Mouse (Mus musculus): ENCODE data around the gene Hist1h4h. TPM values are rescaled to one million over a fixed set of nuclear protein-coding genes. Genes with fewer than 3 reads are reported as not detected.

Gene Hist1h4h
- polyA plus RNA-seq, 1 experiment from 2014 or later = 7.3 TPM

GRCm38 (mm10) chr13:23500424-23501200 is 30.2 kb upstream of the Hist1h4h start:
- H3K27me3 ChIP-seq (replicated peaks) = no peaks in the 10 kb centered on the region
- peak; percentile 63; the same call in 1 of the 2 replicates for ATAC-seq (ENCODE audit: insufficient read depth, low FRiP score, low read depth)
- H3K9me3 ChIP-seq = no peaks in the 10 kb centered on the region
- no peak overlapping the region for H3K4me3 ChIP-seq (replicated peaks)
- H3K4me2 ChIP-seq = peak overlapping the region; percentile 13; the same call in 1 of the 2 replicates
- no peaks in the 10 kb centered on the region for H3K36me3 ChIP-seq
- no peak overlapping the region for H3K9ac ChIP-seq
- peaks cover under 1% of the 10 kb centered on the region; the same call in 1 of the 2 replicates for H3K4me1 ChIP-seq
- WGBS = 6% methylated on average over 17 of the region's 17 CpGs
- no peak overlapping the region for H3K27ac ChIP-seq

GRCm38 (mm10) chr13:23501511-23501910 is 29.3 kb upstream of the Hist1h4h start:
- H3K27ac ChIP-seq = no peak overlapping the region
- H3K4me3 ChIP-seq (replicated peaks) = peak overlapping the region; percentile 2; the same call in 1 of the 2 replicates
- no peaks in the 10 kb centered on the region for H3K36me3 ChIP-seq
- H3K4me1 ChIP-seq = peaks cover 5% of the 10 kb centered on the region
- no peaks in the 10 kb centered on the region for H3K27me3 ChIP-seq (replicated peaks)
- no peak overlapping the region for H3K9ac ChIP-seq
- no peaks in the 10 kb centered on the region for H3K9me3 ChIP-seq
- WGBS = 37% methylated on average over 5 of the region's 5 CpGs
- no peak for ATAC-seq (ENCODE audit: insufficient read depth, low FRiP score, low read depth)
- H3K4me2 ChIP-seq = peak overlapping the region; percentile 34; the same call in 1 of the 2 replicates

- 33% methylated on average over 9 of the region's 9 CpGs for WGBS
- peak overlapping the region; percentile 25; the same call in 1 of the 2 replicates for H3K4me2 ChIP-seq
- ATAC-seq (ENCODE audit: insufficient read depth, low FRiP score, low read depth) = no peak
- peak overlapping the region; percentile 2; the same call in 1 of the 2 replicates for H3K4me3 ChIP-seq (replicated peaks)
- H3K27me3 ChIP-seq (replicated peaks) = no peaks in the 10 kb centered on the region
- H3K36me3 ChIP-seq = no peaks in the 10 kb centered on the region
- no peak overlapping the region for H3K9ac ChIP-seq
- H3K4me1 ChIP-seq = peaks cover 5% of the 10 kb centered on the region
- H3K9me3 ChIP-seq = no peaks in the 10 kb centered on the region
- no peak overlapping the region for H3K27ac ChIP-seq
Measured at GRCm38 (mm10) chr13:23502031-23502567, 28.8 kb upstream of the Hist1h4h start.

- no peak for ATAC-seq (ENCODE audit: insufficient read depth, low FRiP score, low read depth)
- H3K4me1 ChIP-seq = peaks cover 5% of the 10 kb centered on the region
- no peak overlapping the region for H3K4me2 ChIP-seq
- H3K9me3 ChIP-seq = no peaks in the 10 kb centered on the region
- H3K4me3 ChIP-seq (replicated peaks) = no peak overlapping the region
- H3K27me3 ChIP-seq (replicated peaks) = no peaks in the 10 kb centered on the region
- WGBS = 60% methylated on average over 4 of the region's 4 CpGs
- H3K36me3 ChIP-seq = no peaks in the 10 kb centered on the region
- H3K9ac ChIP-seq = no peak overlapping the region
- H3K27ac ChIP-seq = no peak overlapping the region
Measured at GRCm38 (mm10) chr13:23502916-23503315, 27.9 kb upstream of the Hist1h4h start.

- Histone ChIP-seq H3K9ac (no peak overlapping the region), H3K27ac (no peak overlapping the region), H3K27me3 (replicated peaks) (no peaks in the 10 kb centered on the region), H3K4me2 (0 out of 2 replicates have a peak overlapping the region, but pooled peaks have one; percentile 16), H3K4me3 (replicated peaks) (no peak overlapping the region), H3K9me3 (no peaks in the 10 kb centered on the region), H3K36me3 (no peaks in the 10 kb centered on the region), H3K4me1 (peaks cover 5% of the 10 kb centered on the region)
- peak; percentile 24; the same call in 1 of the 2 replicates for ATAC-seq (ENCODE audit: insufficient read depth, low FRiP score, low read depth)
- 5% methylated on average over 9 of the region's 9 CpGs for WGBS
Measured at GRCm38 (mm10) chr13:23503797-23504196, 27.1 kb upstream of the Hist1h4h start.

- H3K27ac ChIP-seq = no peak overlapping the region
- no peaks in the 10 kb centered on the region for H3K27me3 ChIP-seq (replicated peaks)
- ATAC-seq (ENCODE audit: insufficient read depth, low FRiP score, low read depth) = no peak
- H3K4me3 ChIP-seq (replicated peaks) = peak overlapping the region; percentile 23
- H3K9ac ChIP-seq = no peak overlapping the region
- H3K36me3 ChIP-seq = no peaks in the 10 kb centered on the region
- H3K4me1 ChIP-seq = peaks cover 7% of the 10 kb centered on the region
- WGBS = 20% methylated on average over 14 of the region's 14 CpGs
- no peaks in the 10 kb centered on the region for H3K9me3 ChIP-seq
- H3K4me2 ChIP-seq = peak overlapping the region; percentile 48
Measured at GRCm38 (mm10) chr13:23505662-23506345, 25.0 kb upstream of the Hist1h4h start.

GRCm38 (mm10) chr13:23506351-23506750 is 24.5 kb upstream of the Hist1h4h start:
- no peak overlapping the region for H3K9ac ChIP-seq
- peaks cover 7% of the 10 kb centered on the region for H3K4me1 ChIP-seq
- H3K27ac ChIP-seq = no peak overlapping the region
- H3K36me3 ChIP-seq = no peaks in the 10 kb centered on the region
- peak overlapping the region; percentile 48 for H3K4me2 ChIP-seq
- H3K4me3 ChIP-seq (replicated peaks) = 0 out of 2 replicates have a peak overlapping the region, but pooled peaks have one; percentile 23
- 19% methylated on average over 13 of the region's 13 CpGs for WGBS
- H3K27me3 ChIP-seq (replicated peaks) = no peaks in the 10 kb centered on the region
- 0 out of 2 replicates have a peak, but pooled peaks have one; percentile 44 for ATAC-seq (ENCODE audit: insufficient read depth, low FRiP score, low read depth)
- no peaks in the 10 kb centered on the region for H3K9me3 ChIP-seq

- H3K36me3 ChIP-seq = no peaks in the 10 kb centered on the region
- peaks cover 7% of the 10 kb centered on the region for H3K4me1 ChIP-seq
- H3K9ac ChIP-seq = no peak overlapping the region
- H3K4me3 ChIP-seq (replicated peaks) = no peak overlapping the region
- H3K9me3 ChIP-seq = no peaks in the 10 kb centered on the region
- H3K27ac ChIP-seq = no peak overlapping the region
- H3K27me3 ChIP-seq (replicated peaks) = no peaks in the 10 kb centered on the region
- no peak for ATAC-seq (ENCODE audit: insufficient read depth, low FRiP score, low read depth)
- 0 out of 2 replicates have a peak overlapping the region, but pooled peaks have one; percentile 48 for H3K4me2 ChIP-seq
- 40% methylated on average over 14 of the region's 14 CpGs for WGBS
Measured at GRCm38 (mm10) chr13:23506819-23507515, 23.9 kb upstream of the Hist1h4h start.

- Histone ChIP-seq H3K4me3 (replicated peaks) (no peak overlapping the region), H3K4me2 (no peak overlapping the region), H3K9ac (no peak overlapping the region), H3K4me1 (peaks cover 7% of the 10 kb centered on the region), H3K36me3 (no peaks in the 10 kb centered on the region), H3K9me3 (no peaks in the 10 kb centered on the region), H3K27ac (no peak overlapping the region), H3K27me3 (replicated peaks) (no peaks in the 10 kb centered on the region)
- ATAC-seq (ENCODE audit: insufficient read depth, low FRiP score, low read depth) = no peak
- WGBS = 36% methylated on average over 1 of the region's 1 CpGs
Measured at GRCm38 (mm10) chr13:23510127-23510526, 20.7 kb upstream of the Hist1h4h start.

GRCm38 (mm10) chr13:23513517-23513916 is 17.3 kb upstream of the Hist1h4h start:
- no peaks in the 10 kb centered on the region for H3K27me3 ChIP-seq (replicated peaks)
- no peaks in the 10 kb centered on the region for H3K36me3 ChIP-seq
- no peak overlapping the region for H3K4me3 ChIP-seq (replicated peaks)
- H3K9me3 ChIP-seq = no peaks in the 10 kb centered on the region
- no peak overlapping the region for H3K27ac ChIP-seq
- H3K4me2 ChIP-seq = no peak overlapping the region
- 0 out of 2 replicates have a peak, but pooled peaks cover 4% of the 10 kb centered on the region for H3K4me1 ChIP-seq
- no peak overlapping the region for H3K9ac ChIP-seq
- WGBS = 83% methylated on average over 1 of the region's 1 CpGs
- ATAC-seq (ENCODE audit: insufficient read depth, low FRiP score, low read depth) = no peak

- Histone ChIP-seq H3K9ac (no peak overlapping the region), H3K4me3 (replicated peaks) (no peak overlapping the region), H3K36me3 (no peaks in the 10 kb centered on the region), H3K4me1 (0 out of 2 replicates have a peak, but pooled peaks cover 4% of the 10 kb centered on the region), H3K9me3 (no peaks in the 10 kb centered on the region), H3K4me2 (no peak overlapping the region), H3K27me3 (replicated peaks) (no peaks in the 10 kb centered on the region), H3K27ac (no peak overlapping the region)
- ATAC-seq (ENCODE audit: insufficient read depth, low FRiP score, low read depth) = no peak
- 76% methylated on average over 5 of the region's 5 CpGs for WGBS
Measured at GRCm38 (mm10) chr13:23515281-23515680, 15.6 kb upstream of the Hist1h4h start.
